Mouse (Mus musculus) midbrain, embryonic 15.5 days (tissue): ENCODE measurements around the gene 4933427D14Rik. TPM values are rescaled to one million over a fixed set of nuclear protein-coding genes. Genes with fewer than 3 reads are reported as not detected.

ENCODE experiments used
- ATAC-seq: fragments of 200-750 bp; cut with Nextera tagmentation; replicated peaks from 2 replicates; pipeline ENCODE4 v1.8.0; 2017; ENCODE audit warnings: moderate TSS enrichment
- H3K27ac ChIP-seq: fragments of 300-500 bp; sonication (generic); 2 replicates; pipeline ENCODE4 v1.5.1; 2015; ENCODE audit warnings: mild to moderate bottlenecking, inconsistent platforms
- H3K27me3 ChIP-seq: fragments of 300-500 bp; sonication (generic); replicated peaks from 2 replicates; pipeline ENCODE4 v1.6.1; 2015; ENCODE audit warnings: inconsistent platforms
- H3K36me3 ChIP-seq: fragments of 300-500 bp; sonication (generic); replicated peaks from 2 replicates; pipeline ENCODE4 v1.6.1; 2015; ENCODE audit warnings: inconsistent platforms
- H3K4me1 ChIP-seq: fragments of 300-500 bp; sonication (generic); 2 replicates; pipeline ENCODE4 v1.6.1; 2015; ENCODE audit warnings: inconsistent platforms
- H3K4me2 ChIP-seq: fragments of 300-500 bp; sonication (generic); 2 replicates; pipeline ENCODE4 v1.6.1; 2015; ENCODE audit warnings: inconsistent platforms, mild to moderate bottlenecking, moderate library complexity
- H3K4me3 ChIP-seq: fragments of 300-500 bp; sonication (generic); 2 replicates; pipeline ENCODE4 v1.5.1; 2015; ENCODE audit warnings: mild to moderate bottlenecking, inconsistent platforms
- H3K9ac ChIP-seq: fragments of 300-500 bp; sonication (generic); 2 replicates; pipeline ENCODE4 v1.6.1; 2015; ENCODE audit warnings: mild to moderate bottlenecking, inconsistent platforms
- H3K9me3 ChIP-seq: fragments of 300-500 bp; sonication (generic); 2 replicates; pipeline ENCODE4 v1.6.1; 2016; ENCODE audit warnings: inconsistent platforms
- WGBS: fragments of 180-500 bp; shearing (Covaris S2); methylation state at CpG from one replicate; pipeline ENCODE4 v1.1.7; 2015; ENCODE audit warnings: mixed read lengths; 5-methylcytosine and 5-hydroxymethylcytosine counted together
- polyA plus RNA-seq: library from polyadenylated mRNA; unstranded; fragments of >200 nt; fragmentation: Nextera tagmentation; extraction: Ambion mirVana; gene quantifications from 2 replicates; pipeline ENCODE4 v1.2.1, GENCODE M21; 2015

4933427D14Rik gene
- polyA plus RNA-seq, 1 experiment from 2014 or later = 26.0 TPM

DNA sequence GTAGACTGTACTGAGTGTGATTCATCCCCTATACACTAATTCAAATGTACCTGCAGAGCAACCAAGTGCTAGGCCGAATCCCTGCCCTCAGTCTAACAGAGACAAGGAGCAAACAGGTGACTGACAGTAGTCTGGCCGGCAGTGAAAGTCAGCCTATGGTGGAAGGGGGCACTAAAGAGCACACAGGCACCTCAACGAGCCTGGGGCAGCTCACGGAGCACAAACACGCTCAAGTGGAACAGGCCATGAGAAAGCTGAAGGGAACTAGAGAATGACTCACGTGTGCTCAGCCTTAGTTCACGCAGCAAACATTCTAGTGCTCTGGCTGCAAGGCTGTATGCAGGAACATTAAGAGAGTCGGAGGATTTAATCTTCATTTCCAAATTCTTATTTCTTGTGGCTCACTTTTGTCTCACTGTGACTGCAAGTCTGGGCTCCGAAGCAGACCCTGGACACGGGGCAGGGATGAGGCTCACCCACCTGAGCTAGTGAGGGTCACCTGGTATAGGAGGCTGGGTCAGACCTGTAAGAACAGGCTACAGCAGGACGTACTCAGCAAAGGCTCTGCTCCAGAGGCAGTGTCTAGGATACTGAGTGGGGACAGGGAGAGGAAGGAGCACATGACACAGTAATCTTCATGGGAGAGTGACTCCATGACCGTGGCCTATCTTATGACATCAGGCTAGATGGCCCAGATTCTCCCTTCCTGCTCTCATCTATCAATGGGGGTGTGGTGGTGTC is 54.0 kb downstream of the 4933427D14Rik start:
- H3K27ac ChIP-seq = no peak overlapping the region
- peaks cover 16% of the 10 kb centered on the region for H3K4me1 ChIP-seq
- H3K27me3 ChIP-seq = no peaks in the 10 kb centered on the region
- no peak overlapping the region for H3K4me2 ChIP-seq
- H3K36me3 ChIP-seq = peaks cover 4% of the 10 kb centered on the region; the same call in 1 of the 2 replicates
- 0 out of 2 replicates have a peak, but pooled peaks have one; percentile 41 for ATAC-seq
- H3K9me3 ChIP-seq = no peaks in the 10 kb centered on the region
- no peak overlapping the region for H3K4me3 ChIP-seq
- WGBS = 79% methylated on average over 12 of the region's 12 CpGs
- no peak overlapping the region for H3K9ac ChIP-seq

DNA sequence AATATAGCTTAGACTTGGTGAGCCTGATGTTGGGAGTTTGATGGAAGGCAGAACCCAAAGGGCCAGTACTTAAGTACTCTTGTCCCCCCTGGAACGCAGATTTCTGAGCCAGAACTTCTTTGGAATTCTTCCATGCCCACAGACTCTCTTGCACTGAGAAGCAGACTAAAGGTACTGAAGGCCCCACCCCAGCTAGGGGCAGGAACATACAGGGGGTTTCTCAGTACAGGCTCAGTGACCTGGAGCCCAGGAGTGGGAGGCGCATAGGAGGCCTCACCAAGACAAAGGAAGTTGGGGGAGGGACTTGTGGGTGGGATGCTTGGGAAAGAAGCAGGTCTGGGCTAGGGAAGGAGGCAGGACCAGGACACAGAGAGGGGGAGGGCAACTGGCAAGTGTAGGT is 56.1 kb downstream of the 4933427D14Rik start:
- H3K36me3 ChIP-seq = no peaks in the 10 kb centered on the region; the same call in 1 of the 2 replicates
- no peak overlapping the region for H3K4me3 ChIP-seq
- H3K9me3 ChIP-seq = no peaks in the 10 kb centered on the region
- H3K9ac ChIP-seq = no peak overlapping the region
- peaks cover 21% of the 10 kb centered on the region for H3K4me1 ChIP-seq
- WGBS = 56% methylated on average over 2 of the region's 2 CpGs
- no peaks in the 10 kb centered on the region for H3K27me3 ChIP-seq
- ATAC-seq = no peak
- no peak overlapping the region for H3K27ac ChIP-seq
- no peak overlapping the region for H3K4me2 ChIP-seq

DNA sequence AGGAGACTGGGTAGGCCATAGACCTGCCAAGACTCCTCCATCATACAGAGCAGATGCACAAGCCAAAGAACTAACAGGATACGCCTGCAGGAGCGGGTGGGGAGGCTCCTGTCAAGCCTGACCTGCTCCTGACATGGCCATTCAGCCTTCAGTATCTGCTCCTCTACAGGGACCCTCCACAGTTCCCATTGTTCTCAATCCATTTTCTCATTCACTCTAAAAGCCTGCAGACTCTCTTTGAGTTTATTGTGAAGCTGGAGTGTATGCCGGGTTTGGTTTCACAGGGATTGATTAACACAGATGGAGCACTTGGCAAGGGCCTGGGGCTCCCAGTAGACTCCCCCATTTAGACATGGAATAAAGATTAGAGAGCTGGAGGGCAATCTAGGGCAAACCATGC is 59.3 kb downstream of the 4933427D14Rik start:
- no peak overlapping the region for H3K27ac ChIP-seq
- peak; percentile 62; the same call in 1 of the 2 replicates for ATAC-seq
- 10% methylated on average over 3 of the region's 3 CpGs for WGBS

DNA sequence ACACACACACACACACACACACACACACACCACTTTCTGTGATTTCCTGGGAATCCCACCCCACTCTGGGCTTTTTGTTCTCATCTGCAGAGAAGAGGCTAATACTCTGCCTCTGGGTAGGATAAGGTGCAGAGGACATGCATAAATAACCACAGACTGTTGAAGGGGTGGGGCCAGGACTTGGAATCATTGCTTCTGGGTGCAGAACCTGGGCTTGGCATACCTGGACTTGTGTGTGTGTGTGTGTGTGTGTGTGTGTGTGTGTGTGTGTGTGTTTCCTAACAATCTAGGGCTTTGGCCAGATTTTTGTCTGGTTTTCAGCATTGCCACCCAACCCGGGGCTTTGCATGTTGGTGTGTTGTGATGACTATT is 61.4 kb downstream of the 4933427D14Rik start:
- no peak overlapping the region for H3K4me2 ChIP-seq
- ATAC-seq = no peak
- no peaks in the 10 kb centered on the region for H3K36me3 ChIP-seq
- no peaks in the 10 kb centered on the region for H3K27me3 ChIP-seq
- H3K9me3 ChIP-seq = no peaks in the 10 kb centered on the region
- no peak overlapping the region for H3K27ac ChIP-seq
- H3K4me3 ChIP-seq = no peak overlapping the region
- H3K4me1 ChIP-seq = peaks cover 21% of the 10 kb centered on the region
- no peak overlapping the region for H3K9ac ChIP-seq
- WGBS = 96% methylated on average over 1 of the region's 1 CpGs

More for the DNA sequence above, 59.3 kb downstream of the 4933427D14Rik start:
- no peaks in the 10 kb centered on the region; the same call in 1 of the 2 replicates for H3K36me3 ChIP-seq
- no peak overlapping the region for H3K9ac ChIP-seq
- H3K4me3 ChIP-seq = no peak overlapping the region
- H3K9me3 ChIP-seq = no peaks in the 10 kb centered on the region
- H3K4me2 ChIP-seq = no peak overlapping the region
- H3K4me1 ChIP-seq = peaks cover 18% of the 10 kb centered on the region
- no peaks in the 10 kb centered on the region for H3K27me3 ChIP-seq

DNA sequence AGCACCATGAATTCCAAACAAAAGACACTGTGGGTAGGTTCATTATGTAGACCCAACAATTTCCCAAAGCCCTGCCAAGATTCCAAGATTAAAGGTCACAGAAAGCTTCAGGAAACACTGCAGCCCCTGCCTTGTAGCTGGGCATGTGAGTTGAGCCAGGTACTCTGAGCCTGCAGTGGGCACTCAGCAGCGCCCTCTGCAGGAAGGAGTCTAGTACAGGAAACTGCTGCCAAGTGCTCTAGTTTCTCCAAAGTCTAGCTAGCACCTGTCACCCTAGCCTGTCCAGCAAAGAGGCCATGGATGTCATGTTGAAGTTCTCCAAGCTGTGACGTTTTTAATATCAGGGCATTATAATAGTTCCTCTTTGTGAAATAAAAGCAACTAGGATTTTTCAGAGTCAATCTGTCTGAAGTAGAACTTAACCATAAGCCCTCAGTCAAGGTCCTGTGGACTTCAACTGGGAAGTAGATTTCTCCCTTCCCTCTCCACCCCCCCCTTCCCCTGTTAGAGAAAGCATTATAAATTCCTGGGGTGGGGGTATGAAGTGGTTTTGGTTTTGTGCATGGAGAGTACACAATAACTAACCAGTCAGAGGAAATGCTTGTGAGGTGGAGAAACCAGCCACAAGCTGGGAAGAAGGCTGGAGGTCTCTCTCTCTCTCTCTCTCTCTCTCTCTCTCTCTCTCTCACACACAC is 61.9 kb downstream of the 4933427D14Rik start:
- no peaks in the 10 kb centered on the region for H3K9me3 ChIP-seq
- H3K4me1 ChIP-seq = peaks cover 21% of the 10 kb centered on the region
- no peak overlapping the region for H3K9ac ChIP-seq
- no peaks in the 10 kb centered on the region for H3K27me3 ChIP-seq
- H3K4me2 ChIP-seq = no peak overlapping the region
- no peaks in the 10 kb centered on the region for H3K36me3 ChIP-seq
- no peak overlapping the region for H3K4me3 ChIP-seq
- no peak overlapping the region for H3K27ac ChIP-seq
- 7% methylated on average over 2 of the region's 2 CpGs for WGBS
- ATAC-seq = no peak

DNA sequence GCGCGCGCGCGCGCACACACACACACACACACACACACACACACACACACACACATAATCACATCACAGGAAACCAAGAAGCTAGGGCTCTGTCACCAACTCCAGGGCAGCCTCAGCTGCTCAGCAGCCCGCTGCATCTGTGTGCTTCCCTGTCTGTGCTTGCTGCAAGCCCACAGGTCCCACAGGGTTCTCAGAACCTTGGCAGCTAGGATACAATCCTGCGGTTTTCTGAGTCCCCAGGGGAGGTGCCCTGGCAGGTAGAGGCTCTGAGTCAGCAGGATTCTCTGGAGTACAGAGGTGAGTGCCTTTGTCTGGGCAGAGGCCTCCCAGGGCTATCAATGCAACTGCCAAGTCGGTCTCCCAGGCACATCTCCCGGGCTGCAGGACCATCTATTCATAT is 64.4 kb downstream of the 4933427D14Rik start:
- Histone ChIP-seq H3K4me1 (peaks cover 14% of the 10 kb centered on the region), H3K9ac (no peak overlapping the region), H3K4me3 (no peak overlapping the region), H3K36me3 (no peaks in the 10 kb centered on the region), H3K9me3 (no peaks in the 10 kb centered on the region), H3K4me2 (no peak overlapping the region), H3K27me3 (peaks cover under 1% of the 10 kb centered on the region; the same call in 1 of the 2 replicates), H3K27ac (0 out of 2 replicates have a peak overlapping the region, but pooled peaks have one; percentile 31)
- 0 out of 2 replicates have a peak, but pooled peaks have one; percentile 33 for ATAC-seq
- WGBS = 35% methylated on average over 10 of the region's 10 CpGs

DNA sequence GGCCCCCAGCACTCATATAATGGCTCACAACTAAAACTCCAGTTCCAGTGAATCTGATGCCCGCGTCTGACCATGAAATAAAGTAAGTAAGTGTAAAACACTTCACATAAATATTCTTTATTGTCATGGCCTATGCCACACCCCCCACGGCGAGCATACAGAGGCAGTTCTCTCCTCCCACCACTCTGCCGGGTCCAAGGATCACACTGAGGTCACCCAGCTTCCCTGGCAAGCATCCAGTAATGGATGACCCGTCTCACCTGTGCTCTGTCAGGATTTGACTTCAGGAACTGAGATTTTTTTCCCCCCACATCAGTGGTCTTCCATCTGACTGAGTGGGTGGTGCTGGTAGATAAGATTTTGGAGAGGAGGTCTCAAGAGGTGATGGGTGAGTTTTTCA is 67.1 kb downstream of the 4933427D14Rik start:
- Histone ChIP-seq H3K4me1 (peaks cover 21% of the 10 kb centered on the region), H3K27me3 (peaks cover 11% of the 10 kb centered on the region), H3K4me2 (no peak overlapping the region), H3K36me3 (no peaks in the 10 kb centered on the region), H3K4me3 (no peak overlapping the region), H3K27ac (no peak overlapping the region), H3K9me3 (no peaks in the 10 kb centered on the region), H3K9ac (no peak overlapping the region)
- 72% methylated on average over 6 of the region's 6 CpGs for WGBS
- ATAC-seq = no peak

DNA sequence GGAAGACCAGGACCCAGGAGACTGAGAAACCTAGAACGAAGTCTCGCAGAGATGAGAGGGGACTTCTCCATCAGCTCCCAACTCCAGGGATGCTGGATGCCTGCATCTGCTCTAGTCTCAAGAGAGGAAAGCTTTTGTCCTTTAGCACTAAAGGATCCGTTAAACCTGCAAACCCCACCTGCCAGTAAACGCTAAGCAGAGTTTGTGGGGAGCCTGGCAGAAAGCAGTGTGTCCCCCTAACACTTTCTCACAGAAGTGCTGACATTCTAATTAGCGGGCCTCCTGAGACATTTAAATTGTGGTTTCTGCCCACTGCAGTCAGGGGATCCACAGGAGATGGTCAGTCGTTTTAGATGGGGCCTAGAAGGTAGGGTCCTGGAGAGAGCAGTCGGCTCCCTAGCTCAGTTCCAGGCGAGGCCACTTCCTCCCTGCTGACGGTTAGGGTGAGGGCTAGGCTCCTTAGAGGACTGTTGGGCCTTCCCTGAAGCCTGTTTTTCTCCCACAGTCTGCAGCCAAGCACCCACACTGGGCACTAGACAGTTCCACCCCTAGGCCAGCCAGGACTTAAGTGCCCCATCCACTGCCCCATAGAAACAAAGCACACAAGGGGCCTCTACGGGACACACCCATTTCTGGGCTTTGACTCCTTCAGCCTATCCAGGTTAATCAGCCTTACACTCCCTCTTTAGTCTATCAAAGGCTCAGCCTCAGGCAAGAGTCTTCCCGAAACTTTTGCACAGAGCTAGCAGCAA is 70.9 kb downstream of the 4933427D14Rik start:
- 24% methylated on average over 11 of the region's 11 CpGs for WGBS
- peaks cover 35% of the 10 kb centered on the region for H3K27me3 ChIP-seq
- no peak for ATAC-seq
- peak overlapping the region; percentile 59 for H3K4me3 ChIP-seq
- H3K4me1 ChIP-seq = peaks cover 27% of the 10 kb centered on the region
- peak overlapping the region; percentile 68 for H3K9ac ChIP-seq
- H3K36me3 ChIP-seq = no peaks in the 10 kb centered on the region
- no peak overlapping the region for H3K27ac ChIP-seq
- H3K9me3 ChIP-seq = no peaks in the 10 kb centered on the region
- peak overlapping the region; percentile 87 for H3K4me2 ChIP-seq

DNA sequence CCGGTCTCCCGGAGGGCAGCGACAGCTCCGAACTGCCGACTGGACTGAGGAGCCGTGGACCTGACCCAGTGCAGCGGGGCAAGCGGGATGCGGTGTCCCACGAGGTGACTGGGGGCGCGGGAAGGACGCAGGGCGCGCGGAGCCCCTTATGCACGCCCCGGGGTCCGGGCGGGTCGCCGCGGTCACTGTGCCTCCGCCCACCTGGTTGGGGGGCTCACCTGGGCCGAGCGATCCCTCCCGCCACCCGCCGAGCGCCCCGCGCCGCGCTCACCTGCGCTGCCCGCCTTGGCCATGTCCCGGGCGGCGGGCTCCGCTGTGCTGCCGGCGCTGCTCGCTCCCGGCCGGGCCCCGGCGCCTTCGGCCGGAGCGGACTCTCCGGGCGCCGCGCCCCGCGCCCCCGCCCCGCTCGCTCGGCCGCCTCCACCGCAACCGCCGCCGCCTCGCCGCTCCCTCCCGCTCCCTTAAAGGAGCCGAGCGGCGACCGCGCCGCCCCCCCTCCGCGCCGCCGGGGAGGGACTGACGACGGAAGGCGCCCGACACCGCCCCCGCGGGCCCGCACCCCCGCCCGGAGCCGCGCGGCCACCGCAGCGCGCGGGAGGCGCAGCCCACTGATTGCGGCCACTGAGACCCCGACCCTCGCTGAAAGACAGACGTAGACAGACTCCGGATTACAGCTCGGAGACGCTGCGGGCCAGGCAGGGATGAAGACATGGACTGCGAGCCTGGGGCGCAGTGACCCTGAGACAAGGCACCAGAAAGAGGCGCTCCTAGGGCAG is 71.7 kb downstream of the 4933427D14Rik start, which contains the start of gene Pitpnm3:
Gene Pitpnm3, minus strand, starts transcription at position 396 of the 776 bp plus-strand sequence.
- Histone ChIP-seq H3K9me3 (no peaks in the 10 kb centered on the region), H3K4me2 (peak within 1 kb of the TSS; percentile 87), H3K4me3 (peak within 1 kb of the TSS; percentile 59), H3K27me3 (peaks cover 35% of the 10 kb centered on the region), H3K36me3 (no peaks in the 10 kb centered on the region), H3K9ac (peak within 1 kb of the TSS; percentile 68), H3K4me1 (peaks cover 27% of the 10 kb centered on the region), H3K27ac (0 out of 2 replicates have a peak within 1 kb of the TSS, but pooled peaks have one; percentile 15)
- peak; percentile 57 for ATAC-seq
- WGBS = under 1% methylated on average over 88 of the region's 107 CpGs

DNA sequence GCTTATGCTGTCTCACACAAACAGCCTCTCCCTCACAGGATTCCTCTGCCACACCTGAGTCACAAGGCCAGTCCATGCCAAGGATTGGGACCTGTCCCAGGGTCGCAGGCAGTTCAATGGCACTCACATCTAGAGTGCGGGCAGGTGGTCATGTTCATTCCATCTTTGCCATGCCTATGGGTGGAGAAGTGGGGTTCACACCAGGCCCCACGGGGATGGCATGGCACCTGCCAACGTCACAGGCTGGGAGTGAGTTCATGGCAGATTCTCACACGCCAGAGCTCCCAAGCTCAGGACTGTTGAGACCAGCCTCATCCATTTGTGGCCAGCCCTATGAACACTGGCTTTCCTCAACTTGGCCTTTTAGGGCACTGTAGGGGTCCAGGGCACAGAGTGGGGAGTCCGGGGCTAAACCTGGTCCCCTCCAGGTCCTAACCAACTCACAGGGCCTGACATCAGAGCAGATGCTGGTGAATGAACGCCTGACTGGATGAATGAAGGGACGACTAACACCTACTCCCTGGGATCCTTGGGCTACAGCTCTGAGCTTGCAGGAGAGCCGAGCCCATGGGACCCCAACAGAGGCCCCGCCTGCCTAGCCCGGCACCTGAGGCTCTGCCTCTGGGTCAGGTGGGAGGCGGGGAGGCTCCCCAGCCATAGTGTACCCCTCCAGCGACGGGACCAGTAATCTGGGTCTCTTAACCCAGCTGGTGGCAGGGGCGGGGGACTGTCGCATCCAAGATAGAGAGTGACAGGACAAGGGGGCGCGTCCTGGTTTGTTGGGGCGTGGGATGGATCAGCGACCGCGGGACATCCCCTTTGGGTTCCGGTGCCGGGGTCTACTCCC is 72.5 kb downstream of the 4933427D14Rik start:
- ATAC-seq = peak; percentile 40
- peak overlapping the region; percentile 68 for H3K9ac ChIP-seq
- H3K9me3 ChIP-seq = no peaks in the 10 kb centered on the region

DNA sequence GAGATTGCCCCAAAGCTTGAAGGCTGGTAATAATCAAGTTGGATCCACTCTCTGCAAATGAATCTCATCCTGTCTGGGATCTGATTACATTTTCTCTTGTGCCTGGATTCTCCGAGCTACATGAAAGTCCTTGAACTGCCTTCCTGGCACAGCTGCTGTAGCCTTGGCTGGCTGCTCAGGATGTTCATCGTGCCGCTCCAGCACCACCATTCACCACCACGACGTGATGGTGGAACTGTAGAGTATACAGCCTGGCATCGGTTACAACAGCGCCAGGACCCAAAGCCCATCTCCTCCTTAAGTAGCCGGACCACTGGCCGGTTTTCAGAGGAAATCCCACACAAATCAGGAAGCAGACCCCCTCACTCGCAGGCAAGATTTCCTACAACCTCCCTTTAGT is 74.2 kb downstream of the 4933427D14Rik start:
- H3K4me2 ChIP-seq = no peak overlapping the region
- H3K36me3 ChIP-seq = no peaks in the 10 kb centered on the region
- no peak for ATAC-seq
- H3K4me3 ChIP-seq = no peak overlapping the region
- peaks cover 36% of the 10 kb centered on the region for H3K4me1 ChIP-seq
- no peak overlapping the region for H3K27ac ChIP-seq
- H3K9ac ChIP-seq = no peak overlapping the region
- H3K27me3 ChIP-seq = peaks cover 35% of the 10 kb centered on the region
- H3K9me3 ChIP-seq = no peaks in the 10 kb centered on the region
- WGBS = 68% methylated on average over 10 of the region's 10 CpGs

More for the DNA sequence above, 72.5 kb downstream of the 4933427D14Rik start:
- peaks cover 35% of the 10 kb centered on the region for H3K27me3 ChIP-seq
- H3K36me3 ChIP-seq = no peaks in the 10 kb centered on the region
- WGBS = 14% methylated on average over 24 of the region's 24 CpGs
- H3K27ac ChIP-seq = no peak overlapping the region
- H3K4me2 ChIP-seq = peak overlapping the region; percentile 87
- H3K4me3 ChIP-seq = peak overlapping the region; percentile 59
- H3K4me1 ChIP-seq = peaks cover 35% of the 10 kb centered on the region
